Mouse (Mus musculus) hematopoietic stem cell, adult 5-6 weeks (primary cell): ENCODE data around the gene Camk1d. TPM values are rescaled to one million over a fixed set of nuclear protein-coding genes. Genes with fewer than 3 reads are reported as not detected.

ENCODE experiments used
- total RNA-seq: library from RNA; stranded (forward); fragments of 172-1452, 232-1000 nt; gene quantifications from 2 replicates; pipeline ENCODE4 v1.2.3, GENCODE M21; 2017

Gene Camk1d
- total RNA-seq, 1 experiment from 2014 or later: 7.8 TPM

Other genes starting within 250 kb of the Camk1d start
- 53.1 and 54.3 TPM in 2 replicates for gene Nudt5, start 130.5 kb upstream of the Camk1d start, total RNA-seq
- gene Cdc123, start 130.6 kb upstream of the Camk1d start, total RNA-seq: 91.4 and 98.6 TPM in 2 replicates
- not detected in 2 replicates for gene Gm13199, start 148.4 kb upstream of the Camk1d start, total RNA-seq
- gene Sec61a2, start 180.9 kb upstream of the Camk1d start, total RNA-seq: 23.4 and 24.8 TPM in 2 replicates
- gene Dhtkd1, start 228.3 kb upstream of the Camk1d start, total RNA-seq: 0.69 and 0.89 TPM in 2 replicates
- 46.3 and 59.5 TPM in 2 replicates for gene Upf2, start 237.0 kb upstream of the Camk1d start, total RNA-seq